Mouse (Mus musculus) frontal cortex, adult 2 months (tissue): Measurements from ENCODE around the gene Gm7168. TPM values are rescaled to one million over a fixed set of nuclear protein-coding genes. Genes with fewer than 3 reads are reported as not detected.
"Not testable (repeated sequence)": the region's sequence is repeated elsewhere in the genome, so short reads cannot be mapped to it uniquely, and the experiment has no call there.

Experiments used
- DNase-seq, 2 experiments: peaks; one replicate each; pipeline ENCODE4 v3.0.0; 2022; ENCODE audit warnings: low spot score in 1 of 2; ENCODE audit errors: extremely low spot score in 1 of 2
- polyA plus RNA-seq: library from polyadenylated mRNA; depleted of rRNA; stranded (reverse); fragments of >200 nt; gene quantifications from 2 replicates; pipeline ENCODE4 v1.2.3, GENCODE M21; 2012; rRNA removed

The Gm7168 gene
- 0.06 TPM in 1 of 2 replicates, not detected in the other for polyA plus RNA-seq

DNA sequence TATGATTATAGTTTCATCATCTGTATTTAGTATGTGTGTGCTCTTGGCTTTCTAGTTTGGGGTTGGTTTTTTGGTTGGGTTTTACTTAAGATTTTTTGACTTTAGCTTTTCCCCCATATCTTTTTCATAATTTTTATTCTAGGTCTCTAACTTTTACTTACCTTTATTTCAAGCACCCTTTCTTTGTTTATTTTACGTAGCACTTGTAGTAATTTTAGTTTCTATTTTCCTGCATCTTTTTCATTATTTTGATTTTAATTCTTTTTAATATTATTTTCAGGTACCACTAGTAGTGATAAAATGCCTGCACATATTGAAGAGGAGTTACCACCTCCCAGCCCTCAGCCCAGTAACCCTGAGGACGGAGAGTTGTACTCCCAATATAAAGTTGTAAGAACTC, at the start of gene Gm7168:
Gene Gm7168, plus strand, starts transcription at position 301 of the 400 bp plus-strand sequence.
- not testable (repeated sequence) for DNase-seq

GRCm38 (mm10) chr17:13898838-13899237, 49.3 kb upstream of the Gm7168 start:
- no peak for DNase-seq

DNA sequence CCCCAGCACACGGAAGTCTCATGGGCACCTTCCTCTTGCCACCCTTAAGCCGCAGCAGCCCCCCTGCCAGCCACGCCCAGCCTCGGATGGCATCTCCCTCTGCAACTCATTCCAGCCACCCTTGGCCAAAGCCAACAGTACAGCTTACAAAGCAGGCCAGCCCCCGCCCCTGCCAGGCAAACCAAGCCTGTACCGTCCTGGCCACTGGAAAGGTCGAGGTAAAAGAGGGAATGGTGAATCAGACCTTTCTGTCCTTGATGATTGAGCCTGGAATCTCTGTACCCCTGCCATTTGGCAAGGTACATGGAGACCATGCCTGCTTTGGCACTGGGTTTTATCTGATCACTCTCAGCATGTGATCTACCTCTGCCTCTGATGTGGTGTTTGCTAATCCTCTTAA, 48.9 kb upstream of the Gm7168 start:
- no peak for DNase-seq

DNA sequence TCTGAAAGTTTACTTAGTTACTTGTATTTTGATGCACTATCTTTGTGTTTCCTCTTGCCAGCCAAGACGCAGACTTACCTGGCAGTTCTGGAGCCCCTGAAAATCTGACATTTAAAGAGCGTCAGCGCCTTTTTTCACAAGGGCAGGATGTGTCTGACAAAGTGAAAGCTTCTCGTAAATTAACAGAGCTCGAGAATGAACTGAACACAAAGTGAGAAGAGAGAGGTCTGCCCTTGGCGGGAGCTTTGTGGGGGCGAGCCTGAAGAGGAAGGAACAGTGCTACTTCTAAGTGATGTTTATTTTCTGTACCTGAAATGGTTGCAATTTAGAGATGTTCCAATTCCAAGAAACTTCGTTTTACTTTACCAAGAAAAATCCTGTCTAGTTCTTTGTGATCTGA, 44.4 kb upstream of the Gm7168 start:
- DNase-seq, result no peak

GRCm38 (mm10) chr17:13907082-13907481, 41.1 kb upstream of the Gm7168 start:
- no peak for DNase-seq

DNA sequence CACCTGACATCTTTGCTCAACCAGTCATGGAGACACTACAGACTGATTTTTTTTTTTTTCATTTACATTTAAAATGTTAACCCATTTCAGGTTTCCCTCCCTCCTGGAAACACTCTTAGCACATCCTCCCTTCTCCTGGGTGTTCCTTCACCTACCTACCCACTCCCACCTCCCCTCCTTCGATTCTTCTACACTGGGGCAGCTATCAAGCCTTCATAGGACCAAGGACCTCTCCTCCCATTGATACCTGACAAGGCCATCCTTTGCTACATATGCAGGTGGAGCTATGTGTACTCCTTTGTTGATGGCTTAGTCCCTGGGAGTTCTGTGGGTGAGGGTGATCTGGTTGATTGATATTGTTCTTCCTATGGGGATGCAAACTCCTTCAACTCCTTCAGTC, 40.5 kb upstream of the Gm7168 start:
- no peak for DNase-seq

DNA sequence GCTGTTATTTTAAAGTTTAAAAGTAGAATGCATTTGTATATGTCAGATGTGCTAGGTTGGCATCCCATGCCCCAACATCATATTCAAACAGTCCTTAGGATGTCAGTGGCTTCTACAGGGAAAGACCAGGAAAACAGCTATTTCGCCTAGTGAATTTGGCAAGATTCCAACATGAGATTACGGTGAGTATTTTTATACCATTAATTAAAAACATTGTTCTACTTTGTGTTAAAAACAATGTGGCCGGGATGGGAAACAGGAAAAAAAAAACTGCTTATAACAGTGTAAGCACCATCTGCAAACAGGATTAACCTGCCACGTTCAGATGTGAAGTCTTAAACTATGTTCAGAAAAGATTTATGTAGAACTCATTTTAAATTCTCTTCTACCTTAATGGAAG, 34.2 kb upstream of the Gm7168 start:
- DNase-seq, result no peak

DNA sequence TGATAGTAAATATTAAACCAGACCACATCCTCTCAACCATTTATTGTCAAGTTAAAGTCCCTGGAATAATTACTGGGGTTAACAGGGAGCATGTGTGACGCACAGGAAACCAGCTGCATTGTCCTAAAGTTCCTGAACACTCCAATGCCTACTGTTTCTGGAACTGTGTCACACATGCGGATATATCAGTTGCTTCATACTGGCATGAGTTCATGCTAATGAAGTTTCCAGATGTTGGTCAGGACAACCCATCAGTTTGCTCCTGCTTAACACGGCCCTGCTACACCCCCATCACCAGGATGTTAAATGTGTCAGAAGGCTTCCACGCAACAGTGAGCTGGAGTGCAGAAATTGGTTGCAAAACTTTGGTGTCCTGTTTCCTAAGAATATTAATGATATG, 33.6 kb upstream of the Gm7168 start:
- DNase-seq, result no peak

- no peak for DNase-seq
These were observed 27.4 kb upstream of the Gm7168 start for GRCm38 (mm10) chr17:13920771-13921170.

DNA sequence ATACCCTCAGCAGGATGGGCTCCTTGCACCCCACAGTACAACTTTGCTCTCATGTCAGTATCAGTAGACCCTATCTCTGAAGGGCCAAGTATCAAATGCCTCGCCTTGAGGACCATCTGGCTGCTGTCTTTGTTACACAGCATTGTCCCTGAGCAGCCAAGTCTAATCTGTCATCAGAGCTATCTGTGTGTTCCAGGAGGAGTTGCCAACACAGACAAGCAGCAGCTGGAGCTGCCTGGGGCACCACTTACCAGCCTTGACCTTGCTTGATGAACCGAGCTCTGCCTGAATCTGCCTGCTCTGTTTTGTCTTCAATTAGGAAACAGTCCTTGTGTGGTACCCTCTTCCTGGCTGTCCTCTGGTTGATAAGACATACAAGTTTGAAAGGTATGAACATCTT, 24.8 kb upstream of the Gm7168 start:
- DNase-seq, result no peak

DNA sequence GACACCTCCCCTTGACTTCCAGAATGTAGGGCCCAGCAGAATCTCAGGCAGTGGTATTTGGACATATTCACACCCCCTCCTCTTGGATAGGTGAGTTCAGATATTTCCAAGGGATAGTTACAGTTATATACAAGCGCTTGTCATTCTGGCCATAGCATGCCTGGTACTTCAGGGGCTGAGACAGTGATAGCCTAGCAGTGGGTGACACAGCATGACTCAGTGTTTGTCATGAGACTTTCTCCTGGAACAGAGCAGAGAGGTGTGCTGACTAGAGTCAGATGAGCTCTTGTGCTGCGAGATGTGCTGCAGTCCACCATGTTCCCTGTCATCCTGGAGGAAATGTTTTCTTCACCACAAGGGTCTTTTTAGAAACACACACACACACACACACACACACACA, 23.6 kb upstream of the Gm7168 start:
- no peak for DNase-seq

DNA sequence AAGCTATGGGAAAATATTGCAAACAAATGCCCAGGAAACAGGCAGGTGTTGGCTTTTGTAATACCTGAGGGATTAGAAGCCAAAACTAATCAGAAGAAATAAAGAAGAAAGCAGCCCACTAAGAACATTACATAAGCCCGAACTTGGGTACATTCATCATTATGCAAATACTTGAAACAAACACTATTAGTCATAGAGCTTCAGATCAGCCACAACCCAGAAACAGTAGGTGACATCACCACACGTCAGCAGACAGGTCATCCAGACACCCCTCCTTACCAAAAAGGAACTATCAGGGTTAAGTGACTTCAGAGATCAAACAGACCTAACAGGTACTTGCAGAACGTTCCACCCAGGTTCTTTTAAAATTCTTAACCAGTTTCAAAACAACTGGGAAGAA, 22.2 kb upstream of the Gm7168 start:
- DNase-seq, result peak in 1 of 2 experiments; percentile 29

DNA sequence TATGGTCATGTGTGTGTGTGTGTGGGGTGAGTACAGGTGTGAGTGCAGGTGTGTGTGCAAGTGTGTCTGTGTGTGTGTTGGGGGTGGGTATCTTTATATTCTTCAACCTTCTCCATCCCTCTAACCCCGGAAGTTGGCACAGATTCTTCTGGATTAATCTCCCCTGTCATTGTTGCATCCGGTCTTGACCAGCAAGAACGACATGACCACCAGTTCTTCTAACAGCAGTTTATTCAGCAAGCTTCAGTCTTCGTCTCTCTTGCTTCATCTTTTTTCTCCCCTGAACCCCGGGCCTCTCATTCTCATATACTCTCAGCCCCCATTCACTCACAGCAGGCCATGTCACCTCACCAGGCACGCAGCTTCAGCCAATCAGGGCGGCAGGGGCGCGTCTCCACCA, 17.8 kb upstream of the Gm7168 start:
- no peak for DNase-seq

DNA sequence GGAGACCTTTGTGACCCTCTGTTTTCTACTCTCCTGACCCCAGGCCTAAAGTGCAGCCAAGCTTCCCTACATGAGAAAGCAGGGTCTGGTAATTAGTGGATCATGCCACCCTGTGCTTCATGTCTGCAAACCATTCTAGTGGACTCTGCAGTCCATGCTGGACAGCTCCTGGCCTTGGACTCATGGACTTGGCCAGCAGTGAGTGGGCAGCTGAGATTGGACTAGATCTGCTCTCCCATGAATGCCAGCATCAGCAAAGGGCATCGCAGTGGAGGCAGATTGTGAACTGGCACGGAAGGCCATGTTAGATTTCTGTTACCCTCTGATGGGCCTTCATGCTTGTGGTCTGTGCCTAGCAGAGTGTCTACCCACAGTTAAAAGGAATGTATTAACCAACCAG, 12.8 kb upstream of the Gm7168 start:
- not testable (repeated sequence) for DNase-seq

DNA sequence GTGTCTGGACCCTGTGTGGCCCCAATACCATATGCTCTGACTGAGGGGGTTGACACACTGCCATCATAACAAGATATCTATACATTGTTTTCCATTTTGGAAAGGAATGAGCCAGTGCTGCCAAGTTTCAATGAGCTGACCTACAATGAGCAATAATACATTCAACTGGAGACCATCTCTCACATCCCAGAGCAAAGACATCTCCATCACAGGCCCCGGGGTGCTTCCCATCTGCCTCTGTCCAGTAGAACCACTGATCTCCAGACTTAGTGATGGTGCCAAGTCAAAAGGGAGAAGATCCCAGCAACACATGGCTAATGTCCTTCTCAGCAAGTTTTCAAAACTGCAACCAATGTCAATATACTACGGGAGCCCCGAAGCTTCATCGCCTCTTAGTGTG, 10.4 kb upstream of the Gm7168 start:
- no peak for DNase-seq

- no peak for DNase-seq
These were observed 9.5 kb upstream of the Gm7168 start for GRCm38 (mm10) chr17:13938652-13939051.

GRCm38 (mm10) chr17:13939231-13939630, 8.9 kb upstream of the Gm7168 start:
- DNase-seq, result not testable (repeated sequence)

DNA sequence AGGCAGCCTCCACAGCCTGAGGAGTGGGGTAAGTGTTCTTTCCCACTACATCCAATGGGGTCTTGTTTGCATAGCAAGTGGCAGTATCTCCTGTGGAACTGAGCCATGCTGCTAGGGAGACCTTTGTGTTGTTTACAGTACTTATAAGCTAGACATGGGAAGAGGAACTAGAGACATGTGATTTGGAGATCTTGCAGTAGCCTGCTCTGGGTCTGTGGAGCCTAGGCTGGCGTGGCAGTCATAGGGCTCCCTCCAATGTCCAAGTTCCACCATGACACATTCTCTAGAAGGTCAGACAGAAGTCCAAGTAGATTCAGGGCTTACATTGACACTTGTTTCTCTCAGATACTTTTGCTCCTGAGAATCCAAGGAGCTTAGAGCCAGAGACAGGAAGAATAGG, 7.7 kb upstream of the Gm7168 start:
- no peak for DNase-seq

GRCm38 (mm10) chr17:13951570-13951969, 3.4 kb downstream of the Gm7168 start:
- not testable (repeated sequence) for DNase-seq

DNA sequence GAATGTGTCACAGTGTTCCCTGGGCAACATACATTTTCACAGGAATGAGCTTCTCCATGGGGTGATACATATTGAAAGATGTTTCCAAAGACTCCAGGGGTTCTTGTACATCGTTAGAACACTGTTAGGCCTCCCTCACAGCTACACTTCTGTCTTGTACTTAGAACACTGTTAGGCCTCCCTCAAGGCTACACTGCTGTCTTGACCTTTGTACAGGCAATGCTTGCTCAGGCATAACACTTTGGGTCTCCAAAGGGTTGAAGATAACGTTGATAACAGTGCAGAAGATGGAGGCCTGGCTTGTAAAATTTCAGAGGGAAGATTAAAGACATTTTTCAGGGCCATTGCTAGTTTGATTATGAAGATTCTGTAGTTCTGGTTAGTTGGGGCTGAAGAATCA, 10.0 kb downstream of the Gm7168 start:
- not testable (repeated sequence) for DNase-seq

GRCm38 (mm10) chr17:13962245-13962644, 14.1 kb downstream of the Gm7168 start:
- DNase-seq, result not testable (repeated sequence)

DNA sequence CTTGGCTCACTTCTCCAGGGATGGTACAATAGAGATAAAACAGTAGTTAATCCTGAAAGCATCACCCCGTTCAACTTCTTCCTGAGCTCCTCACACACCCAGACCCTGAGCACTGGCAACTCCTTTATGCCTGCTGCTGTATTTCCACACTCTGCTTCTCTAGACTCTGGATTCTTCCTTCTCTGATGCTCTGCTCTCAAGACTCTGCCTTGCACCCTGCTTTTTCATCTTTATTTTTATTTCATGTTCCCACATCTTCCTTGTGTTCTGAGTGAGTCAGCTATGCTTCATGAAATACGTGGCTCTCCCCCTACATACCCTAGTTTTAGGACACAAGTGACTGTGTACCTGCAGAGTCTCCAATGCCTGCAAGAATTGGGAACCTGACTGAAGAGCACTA, 16.9 kb downstream of the Gm7168 start:
- peak in 1 of 2 experiments; percentile 5 for DNase-seq

DNA sequence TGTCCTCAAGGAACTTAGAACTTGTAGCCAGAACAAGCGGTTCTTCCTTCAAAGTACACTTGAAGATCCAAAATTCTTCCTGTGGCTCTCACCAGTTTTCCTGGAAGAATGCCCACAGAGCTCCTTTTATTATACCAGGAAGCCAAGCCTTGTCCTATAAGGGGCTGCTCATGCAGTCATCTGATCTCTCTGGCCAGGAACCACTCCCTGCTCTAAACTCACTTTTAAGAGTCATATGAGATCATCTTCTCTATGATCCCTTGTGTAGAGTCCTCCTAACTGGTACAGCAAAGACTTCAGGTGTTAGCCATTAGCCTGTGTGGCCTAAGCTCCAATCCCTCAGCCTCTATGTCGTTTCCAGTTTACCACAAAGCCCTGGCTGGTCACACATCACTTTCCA, 21.7 kb downstream of the Gm7168 start:
- not testable (repeated sequence) for DNase-seq
